Mouse (Mus musculus): ENCODE results near the gene Pygm.

Pygm gene

DNA sequence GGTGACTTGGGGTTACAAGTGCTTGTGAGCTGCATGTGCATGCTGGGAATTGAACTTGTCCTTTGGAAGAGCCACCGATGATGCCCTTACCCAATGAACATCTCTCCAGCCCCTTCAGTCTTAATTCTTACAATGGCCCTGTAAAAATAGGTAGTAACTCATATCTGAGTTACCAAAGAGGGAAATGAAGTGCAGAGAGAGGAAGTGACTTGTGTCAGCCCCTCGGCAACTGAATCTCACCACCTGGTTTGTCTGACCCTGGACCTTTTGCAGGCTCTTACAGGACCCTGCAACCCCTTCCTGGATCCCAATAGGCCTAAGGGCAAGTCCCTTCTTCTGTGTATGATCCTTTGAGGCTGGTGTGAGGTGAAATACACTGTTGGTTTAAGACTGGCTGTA, 32.1 kb upstream of the Pygm start:
- no peak for DNase-seq (ENCODE audit: low read depth, low spot score)

DNA sequence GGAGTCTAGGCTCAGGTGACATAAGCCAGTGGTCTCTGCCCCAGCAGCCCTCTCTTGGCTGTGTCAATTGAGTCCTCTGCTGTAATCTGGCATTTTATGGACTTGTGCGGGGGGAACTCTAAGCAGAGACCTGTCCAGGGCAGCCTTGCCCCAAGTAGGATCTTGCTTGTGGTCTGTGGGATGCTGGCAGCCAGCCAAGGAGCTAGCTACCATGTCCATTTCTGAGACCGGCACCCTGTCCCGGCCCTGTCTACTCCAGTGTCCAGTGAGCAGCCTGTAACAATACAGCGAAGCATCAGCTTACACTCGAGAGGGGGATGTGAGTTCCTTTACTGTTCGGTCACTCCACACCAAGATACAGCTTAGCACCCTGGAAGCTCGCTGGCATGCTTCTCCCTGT, 30.2 kb upstream of the Pygm start:
- DNase-seq (ENCODE audit: low read depth, low spot score): no peak

- no peak for DNase-seq (ENCODE audit: low read depth, low spot score)
Observed at GRCm38 (mm10) chr19:6361291-6361690, 22.9 kb upstream of the Pygm start.

GRCm38 (mm10) chr19:6363091-6363410, 21.1 kb upstream of the Pygm start:
- DNase-seq (ENCODE audit: low read depth, low spot score): no peak

DNA sequence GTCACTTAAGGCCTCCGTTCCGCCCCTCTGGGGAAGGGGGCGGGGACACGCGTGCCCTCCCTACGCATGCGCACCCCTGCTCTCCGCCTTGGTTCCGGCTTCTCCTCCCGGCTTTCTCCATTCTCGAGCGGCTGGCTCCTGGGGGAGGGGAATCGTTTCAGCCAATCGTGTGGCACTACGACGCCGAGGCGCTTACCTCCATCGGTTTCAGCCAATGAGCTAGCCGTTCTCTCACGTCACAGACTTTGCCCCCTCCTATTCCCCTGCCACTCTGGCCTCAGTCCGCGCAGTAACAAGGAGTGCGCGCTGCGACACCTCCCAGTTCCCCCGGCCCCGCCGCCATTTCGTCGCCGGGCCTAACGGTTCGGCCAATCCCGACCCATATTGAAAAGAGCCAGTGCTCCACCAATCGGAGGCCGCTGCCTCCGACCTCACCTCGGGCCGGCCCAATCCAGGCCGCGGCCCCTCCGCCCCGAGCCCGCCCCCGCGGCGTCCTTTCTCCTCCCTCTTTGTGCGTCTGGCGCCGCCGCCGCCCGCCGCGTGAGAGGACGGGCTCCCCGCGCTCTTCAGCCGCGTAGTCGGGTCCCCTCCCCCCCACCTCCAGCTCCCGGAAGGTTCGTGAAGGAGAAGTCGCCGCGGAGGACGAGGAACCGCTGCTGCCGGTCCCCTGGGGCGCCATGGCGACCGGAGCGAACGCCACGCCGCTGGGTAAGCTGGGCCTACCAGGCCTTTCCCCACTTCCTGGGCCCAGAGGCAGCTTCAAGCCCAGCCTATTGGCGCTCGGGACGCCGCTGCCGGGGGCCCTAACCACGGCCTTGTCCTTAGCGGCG, 20.6 kb upstream of the Pygm start, which contains the start of gene Sf1:
Sf1 (plus strand) TSS at position 280 of the 830 bp plus-strand sequence.
- DNase-seq (ENCODE audit: low read depth, low spot score): peak; percentile 98

DNA sequence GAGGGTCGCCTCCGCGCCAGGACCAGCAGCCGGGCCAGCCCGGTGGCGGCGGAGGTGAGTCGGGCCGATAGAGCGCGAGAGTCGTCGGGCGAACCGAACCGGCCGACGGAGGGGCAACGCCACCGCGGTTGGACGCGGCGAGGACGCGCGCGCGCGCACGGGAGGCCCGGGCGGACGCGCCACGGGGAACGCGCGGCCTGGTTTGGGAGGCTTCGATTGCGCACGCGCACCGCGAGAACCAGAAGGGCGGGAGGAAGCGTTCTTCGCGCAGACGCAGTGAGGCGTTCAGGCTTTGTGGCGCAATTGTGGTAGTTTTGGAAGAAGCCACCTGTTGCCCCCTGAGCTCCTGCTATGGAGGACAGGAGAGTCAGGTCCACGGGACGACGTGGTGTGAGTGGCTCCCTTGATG, 19.9 kb upstream of the Pygm start:
- peak; percentile 78 for DNase-seq (ENCODE audit: low read depth, low spot score)

- DNase-seq (ENCODE audit: low read depth, low spot score): no peak
Observed at GRCm38 (mm10) chr19:6364842-6365241, 19.4 kb upstream of the Pygm start.

- no peak for DNase-seq (ENCODE audit: low read depth, low spot score)
Observed at GRCm38 (mm10) chr19:6370175-6370574, 14.0 kb upstream of the Pygm start.

DNA sequence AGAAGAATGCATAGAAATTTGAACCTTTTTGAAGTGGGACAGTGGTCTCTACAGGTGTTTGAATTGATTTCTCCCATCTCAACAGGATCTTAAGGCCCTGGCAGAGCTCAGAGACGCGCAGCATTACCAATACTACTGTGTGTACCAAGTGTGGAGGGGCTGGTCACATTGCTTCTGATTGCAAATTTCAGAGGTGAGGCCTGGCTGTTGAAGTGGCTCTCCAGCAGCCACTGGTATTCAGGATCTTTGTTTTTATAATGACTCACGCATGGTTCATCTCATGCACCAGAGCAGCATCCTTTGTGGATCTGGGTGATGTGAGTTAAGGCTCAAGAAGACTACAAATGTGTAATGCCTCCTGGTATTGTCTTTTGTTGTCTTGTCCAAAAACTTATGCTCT, 11.8 kb upstream of the Pygm start:
- no peak for DNase-seq (ENCODE audit: low read depth, low spot score)

- peak; percentile 48 for DNase-seq (ENCODE audit: low read depth, low spot score)
Observed at GRCm38 (mm10) chr19:6373539-6374400, 10.4 kb upstream of the Pygm start.

DNA sequence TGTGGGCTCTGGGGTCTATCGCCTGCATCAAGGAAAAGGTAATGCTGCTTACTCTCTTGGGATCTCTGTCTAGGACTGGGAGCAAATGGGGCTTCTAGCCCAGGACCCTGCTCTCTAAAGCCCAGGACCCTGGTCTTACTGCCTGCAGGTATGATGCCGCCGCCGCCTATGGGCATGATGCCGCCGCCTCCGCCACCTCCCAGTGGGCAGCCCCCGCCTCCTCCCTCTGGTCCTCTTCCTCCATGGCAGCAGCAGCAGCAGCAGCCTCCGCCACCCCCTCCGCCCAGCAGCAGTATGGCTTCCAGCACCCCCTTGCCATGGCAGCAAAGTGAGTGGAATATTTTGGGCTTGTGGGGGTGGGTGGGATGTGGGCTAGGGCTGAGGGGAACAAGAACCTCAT, 9.6 kb upstream of the Pygm start:
- DNase-seq (ENCODE audit: low read depth, low spot score): no peak

DNA sequence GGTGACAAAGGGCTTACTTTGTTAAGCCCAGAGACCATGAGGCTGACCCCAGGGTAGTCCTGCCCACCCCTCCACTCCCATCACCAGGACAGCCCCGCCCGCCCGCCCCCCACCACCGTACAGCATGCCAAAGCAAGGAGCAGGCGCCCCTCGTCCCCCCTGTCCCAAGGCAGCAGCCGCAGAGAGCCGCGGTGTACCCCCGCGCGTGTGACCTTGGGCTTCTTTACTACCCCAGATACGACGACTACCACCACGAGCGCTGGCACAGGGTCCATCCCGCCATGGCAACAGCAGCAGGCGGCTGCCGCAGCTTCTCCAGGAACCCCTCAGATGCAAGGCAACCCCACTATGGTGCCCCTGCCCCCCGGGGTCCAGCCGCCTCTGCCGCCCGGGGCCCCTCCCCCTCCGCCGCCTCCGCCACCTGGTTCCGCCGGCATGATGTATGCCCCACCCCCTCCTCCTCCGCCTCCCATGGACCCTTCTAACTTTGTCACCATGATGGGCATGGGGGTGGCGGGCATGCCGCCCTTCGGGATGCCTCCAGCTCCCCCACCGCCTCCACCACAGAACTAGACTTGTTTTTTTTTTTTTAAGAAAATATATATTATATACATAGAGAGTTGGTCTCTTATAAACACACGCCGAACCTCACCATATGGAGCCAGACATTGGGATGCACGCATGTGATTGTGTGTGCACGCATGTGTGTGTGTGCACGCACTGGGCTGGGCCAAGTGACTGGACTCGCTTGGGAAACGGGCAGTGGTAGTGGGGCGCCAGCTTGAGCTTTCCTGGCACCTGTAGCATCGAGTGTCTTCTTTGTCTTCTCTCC, 8.6 kb upstream of the Pygm start:
- no peak for DNase-seq (ENCODE audit: low read depth, low spot score)

DNA sequence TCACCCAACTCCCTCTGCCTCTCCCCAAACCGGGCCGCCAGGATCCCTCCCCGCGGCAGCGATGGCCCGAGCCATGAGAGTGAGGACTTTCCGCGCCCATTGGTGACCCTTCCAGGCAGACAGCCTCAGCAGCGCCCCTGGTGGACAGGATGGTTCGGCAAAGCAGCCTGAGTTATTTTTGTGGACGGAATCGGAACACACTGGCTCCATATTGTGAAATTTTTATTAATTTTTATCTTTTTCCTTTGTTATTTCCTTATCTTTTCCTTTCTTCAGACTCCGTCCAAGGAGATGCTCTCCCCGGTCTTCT, 8.0 kb upstream of the Pygm start:
- no peak for DNase-seq (ENCODE audit: low read depth, low spot score)

DNA sequence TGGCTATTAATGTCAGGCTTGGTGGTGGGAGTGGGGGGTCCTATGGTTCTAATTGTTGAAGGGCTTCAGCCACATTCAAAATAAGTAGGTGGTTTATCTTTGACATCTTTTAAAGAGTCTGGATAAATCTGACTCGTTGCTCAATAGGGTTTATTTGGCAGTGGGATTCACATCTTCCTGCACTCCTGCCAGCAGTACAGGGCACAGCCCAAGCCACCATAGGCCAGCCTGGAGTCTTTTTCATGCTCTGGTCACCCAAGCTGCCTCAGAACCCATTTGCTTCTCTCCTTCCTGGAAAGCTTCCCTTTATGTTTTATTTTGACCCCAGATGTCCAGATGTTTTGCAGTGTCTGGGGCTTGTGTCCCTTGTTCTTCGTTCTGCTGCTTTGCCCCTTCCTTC, 7.6 kb upstream of the Pygm start:
- no peak for DNase-seq (ENCODE audit: low read depth, low spot score)

DNA sequence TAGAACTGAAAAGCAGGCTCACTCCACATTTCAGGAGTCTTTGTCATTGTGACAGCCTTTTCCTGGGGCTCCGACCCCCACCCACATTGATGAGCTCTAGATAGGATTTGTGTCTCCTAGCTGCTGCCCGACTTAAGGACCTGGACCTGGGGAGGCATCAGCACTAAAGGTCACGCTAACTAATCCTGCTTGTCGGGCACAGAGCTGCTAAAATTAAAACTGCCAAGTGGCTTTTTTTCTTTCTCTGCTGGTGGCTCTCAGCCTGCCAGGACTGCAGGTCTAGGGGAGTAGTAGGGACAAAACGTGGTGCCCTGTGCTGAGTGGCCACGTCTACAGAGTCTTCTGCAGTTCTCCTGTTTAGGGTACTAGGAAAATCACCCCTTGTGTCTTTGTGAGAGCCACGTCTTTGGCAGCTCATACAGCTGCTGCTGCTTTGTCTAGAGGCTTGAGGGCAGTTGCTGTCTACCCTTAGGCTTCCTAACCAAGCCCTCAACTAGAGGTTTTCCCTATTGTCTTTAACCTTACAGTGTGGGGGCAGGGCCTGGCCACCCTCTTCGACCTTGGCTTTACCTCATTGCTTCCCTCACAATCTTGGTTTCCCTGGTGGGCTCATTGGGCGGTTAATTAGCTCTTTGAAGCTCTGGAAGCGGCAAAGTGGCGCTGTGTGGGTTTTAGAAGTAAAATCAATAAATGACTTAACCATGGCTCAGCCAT, 6.7 kb upstream of the Pygm start:
- DNase-seq (ENCODE audit: low read depth, low spot score): no peak

DNA sequence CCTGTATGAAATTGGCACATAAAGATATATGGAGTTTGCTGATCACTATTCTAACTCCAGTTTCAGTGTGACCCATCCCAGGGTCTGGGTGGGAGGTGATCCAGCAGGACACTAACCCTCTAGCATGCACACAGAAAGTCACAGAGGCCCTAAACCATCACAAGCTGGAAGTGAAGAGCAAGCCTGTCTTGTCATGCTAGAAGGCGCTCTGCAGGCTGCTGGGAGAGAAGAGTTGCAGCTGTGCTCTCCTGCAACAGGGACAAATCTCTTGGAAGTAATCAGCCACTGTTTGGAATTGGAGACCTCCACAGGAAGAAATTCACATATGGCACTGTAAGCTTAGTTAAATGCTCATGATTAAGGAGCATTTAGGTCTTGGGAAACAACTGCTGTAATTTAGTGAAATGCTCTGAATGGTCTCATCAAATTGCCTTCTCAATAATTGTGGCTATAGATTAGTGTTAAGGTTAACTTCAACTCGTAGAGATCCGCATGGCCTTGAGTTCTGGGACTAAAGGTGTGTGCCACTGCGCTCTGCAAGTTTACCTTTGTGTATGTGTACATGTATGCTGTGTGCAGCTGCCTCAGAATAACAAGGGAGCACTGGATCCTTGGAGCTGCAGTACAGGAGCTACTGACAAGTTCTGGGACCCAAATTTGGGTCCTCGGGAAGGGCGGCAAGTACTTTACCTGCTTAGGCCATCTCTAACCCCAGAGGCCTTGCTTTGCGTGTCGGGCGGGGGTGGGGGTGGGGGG, 3.6 kb upstream of the Pygm start:
- DNase-seq (ENCODE audit: low read depth, low spot score): no peak

DNA sequence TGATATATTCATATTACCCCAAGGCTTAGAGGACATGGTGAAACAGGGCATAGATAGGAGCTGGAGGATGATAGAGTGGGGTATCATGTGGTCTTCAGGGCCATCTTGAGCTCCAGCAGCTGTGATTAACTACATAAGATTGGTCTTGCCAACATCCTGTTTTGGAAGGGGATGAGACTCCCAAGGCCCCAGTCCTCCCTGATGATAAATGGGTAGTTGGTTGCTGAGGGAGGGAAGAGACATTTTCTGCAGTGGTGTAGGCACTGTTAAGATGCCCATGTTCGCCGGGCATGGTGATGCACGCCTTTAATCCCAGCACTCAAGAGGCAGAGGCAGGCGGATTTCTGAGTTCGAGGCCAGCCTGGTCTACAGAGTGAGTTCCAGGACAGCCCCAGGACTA, 3.0 kb upstream of the Pygm start:
- no peak for DNase-seq (ENCODE audit: low read depth, low spot score)

DNA sequence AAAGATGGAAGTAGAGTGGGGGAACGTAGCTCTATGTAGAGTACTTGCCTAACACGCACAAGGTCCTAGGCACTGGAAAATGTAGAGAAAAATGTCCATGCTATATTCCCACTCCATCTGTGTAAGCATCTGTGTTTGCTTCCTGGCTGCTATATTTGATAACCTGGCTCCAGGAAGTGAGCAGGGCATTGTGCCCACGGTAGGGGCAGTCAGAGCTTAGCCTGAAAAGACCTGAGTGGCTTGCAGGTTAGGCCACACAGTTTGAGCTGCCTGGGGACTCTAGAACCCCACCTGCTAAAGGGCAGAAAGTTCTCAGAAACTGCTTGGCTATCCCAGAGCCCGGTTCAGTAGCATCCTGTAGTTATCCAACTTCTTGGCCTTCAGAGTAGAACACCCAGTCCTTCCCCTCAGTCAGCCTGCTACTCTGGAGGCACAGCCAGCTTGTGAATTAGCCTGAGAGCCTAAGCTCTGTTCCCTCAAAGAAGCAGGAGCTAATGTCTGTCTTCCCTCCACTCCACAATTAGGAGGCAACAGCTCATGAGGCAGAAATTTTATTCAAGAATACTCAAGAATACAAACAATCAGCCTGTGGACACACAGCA, 1.8 kb upstream of the Pygm start:
- DNase-seq (ENCODE audit: low read depth, low spot score): no peak

DNA sequence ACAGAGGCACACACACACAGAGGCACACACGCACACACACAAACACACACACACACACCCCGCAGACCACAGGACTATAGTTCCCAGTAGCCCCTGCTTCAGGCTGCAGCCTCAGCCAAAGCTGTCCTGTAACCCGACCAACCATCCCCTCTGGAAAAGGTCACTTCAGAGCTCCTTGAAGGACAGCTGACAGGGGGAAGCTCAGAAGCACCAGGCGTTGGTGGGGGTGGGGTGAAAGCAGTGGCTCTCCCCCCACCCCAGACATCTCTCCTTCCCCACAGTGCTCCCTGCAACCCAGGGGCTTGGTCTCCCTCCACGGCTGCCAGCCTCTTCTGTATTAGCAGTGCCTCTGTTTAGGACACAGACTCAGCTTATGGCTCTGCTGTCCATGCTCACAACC, 729 bp upstream of the Pygm start:
- no peak for DNase-seq (ENCODE audit: low read depth, low spot score)

DNA sequence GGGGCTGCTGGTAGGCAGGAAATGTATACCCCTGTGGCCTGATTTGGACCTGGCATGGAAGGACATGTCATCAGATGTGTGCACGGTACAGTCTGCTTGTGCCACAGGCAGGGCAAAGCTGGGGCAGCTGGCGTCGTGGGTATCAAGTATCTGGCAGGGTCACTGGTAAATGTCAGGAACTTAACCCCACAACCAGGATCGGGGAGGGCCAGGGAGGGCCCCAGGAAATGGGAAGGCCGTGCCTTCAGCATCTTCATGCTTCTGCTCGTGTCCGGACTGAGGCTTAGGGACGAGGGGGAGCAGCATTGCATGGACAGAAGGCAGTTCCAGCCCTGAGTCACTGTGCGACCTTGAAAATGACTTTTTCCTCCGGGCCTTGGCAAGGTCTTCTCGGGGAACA, 755 bp downstream of the Pygm start:
- no peak for DNase-seq (ENCODE audit: low read depth, low spot score)

GRCm38 (mm10) chr19:6385419-6385818, 1.2 kb downstream of the Pygm start:
- DNase-seq (ENCODE audit: low read depth, low spot score): no peak
